Mouse (Mus musculus): ENCODE measurements around the gene Acer3.

Gene Acer3

DNA sequence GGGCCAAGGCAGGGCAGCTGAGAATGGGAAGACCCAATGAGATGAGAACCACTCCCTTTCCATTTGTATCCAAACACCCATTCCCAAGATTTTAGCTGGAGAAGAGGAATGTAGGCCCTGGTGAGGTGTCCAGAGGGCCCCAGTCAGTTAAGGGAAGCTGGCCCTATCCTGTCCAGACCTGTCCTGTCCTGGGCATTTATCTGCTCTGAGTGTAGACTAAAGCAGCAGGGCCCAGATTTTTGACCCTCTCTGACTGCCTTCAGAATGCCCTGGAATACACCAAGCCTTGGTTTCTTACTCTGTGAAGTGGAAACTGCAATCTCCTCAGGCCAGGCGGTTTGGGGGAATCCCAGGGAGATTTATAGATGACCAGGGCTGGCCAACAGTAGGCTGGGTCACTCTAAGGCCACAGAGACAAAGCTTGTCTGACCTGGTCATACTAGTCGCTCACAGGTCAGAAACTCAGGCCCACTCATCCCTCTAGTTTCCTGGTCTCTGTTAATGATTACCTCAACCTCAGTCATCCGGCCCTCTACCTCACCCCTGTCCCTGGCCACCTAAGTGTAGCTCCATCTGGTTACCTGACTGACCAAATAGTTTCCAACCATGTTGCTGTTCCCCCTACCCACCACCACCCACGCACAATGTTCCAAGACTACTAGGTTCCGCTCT is 142.3 kb downstream of the Acer3 start:
- no peak for DNase-seq (ENCODE audit: low read depth, low spot score)

DNA sequence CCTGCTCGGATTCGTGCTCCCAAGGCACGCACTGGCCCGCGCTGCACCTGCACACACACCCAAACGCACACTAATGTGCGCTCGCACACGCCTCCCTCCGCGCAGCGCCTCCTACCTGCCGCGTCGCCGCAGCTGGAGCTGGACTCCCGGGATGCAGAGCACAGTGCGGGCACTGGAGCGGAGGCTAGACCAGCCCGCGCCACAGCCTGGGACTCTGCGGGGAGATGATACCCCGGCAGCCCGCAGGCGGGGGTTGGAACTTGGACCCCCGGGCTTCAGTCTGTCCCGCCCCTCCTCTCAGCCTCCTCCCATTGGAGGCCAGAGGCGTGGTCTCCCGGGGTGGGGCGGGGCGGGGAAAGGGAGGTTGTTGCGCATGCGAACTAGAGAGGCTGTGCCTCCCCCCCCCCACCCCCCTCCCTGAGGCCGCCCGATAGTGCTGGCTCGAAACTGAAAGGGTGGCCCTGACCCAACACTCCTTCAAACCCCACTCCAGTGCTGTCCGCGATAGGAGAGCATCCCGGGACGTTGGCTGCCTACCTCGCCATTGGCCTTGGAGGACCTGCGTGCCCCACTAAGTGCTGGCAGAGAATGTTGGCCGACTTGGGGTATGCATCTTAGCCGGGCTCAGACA is 143.0 kb downstream of the Acer3 start, which contains the start of gene Capn5:
TSS of gene Capn5 (minus strand) at position 346 of the 631 bp plus-strand sequence.
- no peak for DNase-seq (ENCODE audit: low read depth, low spot score)

DNA sequence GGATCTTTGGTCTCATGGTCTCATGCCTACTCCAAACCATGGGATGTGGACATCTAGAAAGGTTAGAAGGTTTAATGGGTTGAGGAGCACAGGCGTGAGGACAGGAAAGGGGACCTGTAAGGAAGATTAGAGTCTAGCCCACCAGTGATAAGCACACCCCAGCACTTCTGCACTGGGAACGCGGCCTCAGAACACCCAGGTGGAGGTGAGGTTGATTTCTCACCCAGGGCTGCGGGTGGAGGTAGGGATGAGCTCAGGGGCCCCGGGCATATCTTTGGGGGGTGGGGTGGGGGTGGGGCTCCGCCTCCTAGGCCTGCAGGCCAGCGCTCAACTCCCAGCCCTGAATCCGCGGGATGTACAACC is 143.5 kb downstream of the Acer3 start:
- DNase-seq (ENCODE audit: low read depth, low spot score): no peak

DNA sequence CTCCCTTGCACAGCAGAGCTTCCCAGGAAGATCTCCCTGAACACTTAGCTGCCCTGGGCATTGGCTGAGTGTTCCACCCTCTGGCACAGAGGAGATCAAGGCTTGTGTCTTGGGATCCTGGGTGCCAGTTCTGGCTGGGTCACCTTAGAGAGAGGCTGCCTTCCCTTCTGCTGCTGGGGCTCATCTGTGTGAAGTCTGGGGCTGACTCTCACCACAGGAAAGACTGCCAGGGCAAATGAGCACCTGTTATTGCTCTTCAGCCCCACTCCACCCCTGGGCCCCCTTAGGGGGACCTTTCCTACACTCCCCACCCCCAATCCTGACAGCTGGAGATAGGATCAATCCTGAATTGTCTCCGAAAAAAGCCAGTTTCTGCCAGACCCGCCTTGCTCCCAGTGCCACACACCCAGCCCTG is 143.9 kb downstream of the Acer3 start:
- no peak for DNase-seq (ENCODE audit: low read depth, low spot score)

DNA sequence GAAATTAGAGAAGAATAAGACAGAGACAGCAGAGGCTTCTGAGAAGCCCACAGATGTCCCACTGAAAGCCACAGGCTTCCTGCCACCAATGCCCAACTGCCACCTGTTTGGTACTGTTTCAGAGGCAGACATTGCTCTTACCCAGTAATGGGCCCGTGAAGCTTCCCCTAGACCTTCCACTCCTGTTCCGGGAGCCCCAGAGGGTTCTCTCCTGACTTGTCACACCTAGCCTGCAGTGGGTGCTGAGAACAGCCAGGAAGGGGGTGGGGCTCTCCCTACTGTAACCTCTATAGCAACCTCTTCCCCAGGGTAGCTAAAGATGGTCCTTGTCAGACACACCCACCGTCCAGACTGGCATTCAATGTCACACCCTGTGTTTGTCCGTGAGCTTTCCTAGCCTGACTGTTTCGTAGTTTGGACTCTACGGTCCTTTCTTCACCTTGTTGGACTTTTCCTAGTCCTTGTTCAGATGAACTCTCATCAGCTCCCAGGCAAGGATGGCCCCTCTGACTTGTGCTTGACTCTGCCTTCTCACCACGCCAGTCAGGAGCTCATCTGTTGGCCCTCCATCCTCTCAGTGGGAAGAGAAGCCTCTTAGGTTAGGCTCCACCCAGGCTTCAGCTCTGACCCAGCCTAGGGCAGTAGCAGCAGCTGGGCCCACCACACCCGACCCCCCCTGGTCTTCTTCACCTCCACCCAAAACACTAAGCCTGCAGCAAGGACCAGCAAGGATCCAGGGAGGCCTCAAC is 144.5 kb downstream of the Acer3 start:
- DNase-seq (ENCODE audit: low read depth, low spot score): no peak

DNA sequence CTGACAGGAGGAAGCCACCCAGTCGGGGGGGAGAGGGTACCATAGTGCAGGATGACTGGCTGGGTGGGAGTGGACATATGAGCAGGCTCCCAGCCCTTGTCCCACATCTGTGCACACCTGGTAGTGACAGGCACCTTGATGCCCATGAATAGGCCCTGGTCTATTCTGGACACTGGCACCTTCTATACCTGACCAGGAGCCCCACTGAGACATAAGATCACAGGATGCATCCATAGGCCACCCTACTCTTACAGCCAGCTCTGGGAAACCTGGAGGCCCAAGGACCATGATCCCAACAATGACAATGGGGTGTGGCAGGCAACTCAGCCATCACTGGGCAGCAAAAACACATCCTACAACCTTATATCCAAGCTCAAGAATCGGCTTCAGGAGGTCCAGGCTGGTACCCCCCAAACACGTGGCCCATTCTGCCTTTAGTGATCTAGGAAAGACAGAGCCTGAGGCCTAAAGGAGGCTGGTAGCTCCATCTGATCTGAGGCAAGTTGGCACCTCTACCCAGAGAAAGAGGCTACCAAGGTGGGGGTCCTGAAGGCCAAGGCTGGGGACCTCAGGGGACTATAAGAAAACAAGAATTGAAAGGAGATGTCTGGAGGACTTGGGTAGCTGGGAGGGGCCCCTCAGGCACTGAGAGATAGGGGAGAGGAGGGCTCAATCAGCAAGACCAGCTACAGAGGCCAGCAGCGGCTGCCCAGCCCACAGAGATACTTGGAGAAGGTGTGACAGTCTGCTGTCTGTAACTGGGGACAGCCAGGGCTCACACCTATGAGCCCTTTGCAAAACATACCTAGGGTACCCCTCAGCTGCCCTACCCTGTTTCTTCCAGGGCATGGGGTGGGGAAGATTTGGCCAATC is 145.9 kb downstream of the Acer3 start:
- no peak for DNase-seq (ENCODE audit: low read depth, low spot score)

DNA sequence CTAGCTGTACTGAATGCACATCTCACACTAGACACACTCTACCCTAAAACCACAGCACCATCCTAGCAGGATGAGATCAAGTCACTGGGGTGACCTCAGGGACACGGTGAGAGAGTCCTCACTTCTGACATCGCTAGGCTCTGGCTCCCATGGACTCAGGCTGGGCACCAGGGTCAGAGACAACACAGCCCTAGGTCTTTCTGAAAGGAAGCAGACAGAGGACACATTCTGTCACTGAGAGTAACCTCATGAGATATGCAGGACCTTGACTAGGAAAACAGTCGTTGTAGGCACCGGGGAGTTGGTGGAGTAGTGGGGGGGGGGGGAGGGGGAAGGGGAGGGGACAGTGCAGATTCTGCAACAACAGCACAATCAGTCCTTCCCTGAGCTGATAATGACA is 147.6 kb downstream of the Acer3 start:
- no peak for DNase-seq (ENCODE audit: low read depth, low spot score)

DNA sequence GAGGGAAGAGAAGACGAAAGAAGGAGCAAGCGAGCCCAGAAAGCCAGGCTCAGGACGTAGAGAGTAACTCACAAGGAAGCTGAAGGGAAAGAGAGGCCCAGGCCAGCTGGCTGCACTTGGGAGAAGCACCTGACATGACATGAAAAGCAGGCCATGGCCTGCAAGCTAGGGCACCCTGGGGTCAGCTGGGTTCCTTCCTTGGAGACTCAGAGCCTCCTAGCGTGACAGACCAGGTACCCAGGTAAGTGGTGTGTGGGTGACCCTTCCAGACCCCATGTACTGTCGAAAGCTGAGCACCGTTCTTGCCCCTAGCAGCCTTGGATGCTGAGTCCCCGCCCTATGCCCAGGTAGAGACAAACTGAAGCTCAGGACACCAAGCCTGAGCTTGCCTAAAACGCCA is 148.3 kb downstream of the Acer3 start:
- DNase-seq (ENCODE audit: low read depth, low spot score): no peak

DNA sequence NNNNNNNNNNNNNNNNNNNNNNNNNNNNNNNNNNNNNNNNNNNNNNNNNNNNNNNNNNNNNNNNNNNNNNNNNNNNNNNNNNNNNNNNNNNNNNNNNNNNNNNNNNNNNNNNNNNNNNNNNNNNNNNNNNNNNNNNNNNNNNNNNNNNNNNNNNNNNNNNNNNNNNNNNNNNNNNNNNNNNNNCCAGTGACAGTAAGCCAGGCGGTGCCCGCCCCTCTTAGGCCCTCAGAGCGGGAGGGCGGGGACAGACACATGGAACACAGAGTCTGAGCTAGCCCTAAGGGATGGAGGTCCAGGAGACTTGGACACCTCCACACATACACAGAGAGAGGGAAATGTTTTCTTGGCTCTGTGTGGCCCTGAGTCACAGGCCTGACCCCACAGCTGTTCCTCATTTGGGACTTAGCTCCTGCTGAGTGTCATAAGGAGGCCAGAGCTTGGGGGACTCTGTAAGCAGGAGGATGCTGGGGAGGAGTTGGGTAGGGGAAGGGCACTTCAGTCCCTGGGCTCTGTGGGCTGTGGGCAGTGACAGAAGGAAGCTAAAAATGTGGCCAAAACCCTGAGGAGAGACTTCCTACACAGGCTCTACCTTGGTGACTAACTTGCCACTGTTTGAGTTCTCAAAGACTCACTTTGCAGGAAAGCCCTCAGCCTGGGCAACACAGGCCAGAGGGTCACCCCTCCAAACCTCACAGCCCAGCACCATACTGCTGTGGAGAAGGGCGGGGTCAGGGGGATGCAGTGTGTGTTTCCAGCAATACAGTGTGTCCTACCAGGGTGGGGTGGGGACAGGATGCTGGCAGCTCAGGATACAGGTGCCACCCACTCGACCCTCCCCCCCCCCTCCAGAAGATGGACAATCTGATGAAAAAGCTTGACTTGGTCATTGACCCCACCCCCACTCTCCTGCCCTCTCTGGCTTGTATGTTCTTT is 149.6 kb downstream of the Acer3 start:
- no peak for DNase-seq (ENCODE audit: low read depth, low spot score)

DNA sequence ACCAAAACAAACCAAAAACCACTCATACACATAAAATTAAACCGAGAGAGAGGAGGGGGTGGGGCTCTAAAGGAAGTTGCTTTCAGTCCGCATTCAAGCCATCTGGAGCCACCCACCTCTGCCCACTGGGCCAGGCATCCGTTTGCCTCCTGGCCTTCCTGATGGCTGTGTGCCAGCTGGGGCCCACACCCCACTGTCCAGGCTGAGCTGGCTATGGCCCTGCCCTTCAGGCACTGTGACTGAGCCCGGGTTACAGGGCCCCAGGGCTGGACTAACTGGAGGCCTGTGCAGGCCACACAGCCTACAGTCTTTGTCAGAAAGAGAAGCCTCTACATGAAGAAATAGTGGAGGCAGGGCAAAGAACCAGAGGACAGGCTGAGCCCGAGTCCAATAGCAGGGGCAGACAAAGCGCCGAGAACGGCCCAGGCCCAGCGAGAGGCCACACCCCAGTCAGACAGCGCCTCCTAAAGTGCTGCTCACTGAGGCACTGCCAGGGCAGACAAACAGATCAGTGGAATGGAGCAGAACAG is 155.9 kb downstream of the Acer3 start:
- DNase-seq (ENCODE audit: low read depth, low spot score): no peak

DNA sequence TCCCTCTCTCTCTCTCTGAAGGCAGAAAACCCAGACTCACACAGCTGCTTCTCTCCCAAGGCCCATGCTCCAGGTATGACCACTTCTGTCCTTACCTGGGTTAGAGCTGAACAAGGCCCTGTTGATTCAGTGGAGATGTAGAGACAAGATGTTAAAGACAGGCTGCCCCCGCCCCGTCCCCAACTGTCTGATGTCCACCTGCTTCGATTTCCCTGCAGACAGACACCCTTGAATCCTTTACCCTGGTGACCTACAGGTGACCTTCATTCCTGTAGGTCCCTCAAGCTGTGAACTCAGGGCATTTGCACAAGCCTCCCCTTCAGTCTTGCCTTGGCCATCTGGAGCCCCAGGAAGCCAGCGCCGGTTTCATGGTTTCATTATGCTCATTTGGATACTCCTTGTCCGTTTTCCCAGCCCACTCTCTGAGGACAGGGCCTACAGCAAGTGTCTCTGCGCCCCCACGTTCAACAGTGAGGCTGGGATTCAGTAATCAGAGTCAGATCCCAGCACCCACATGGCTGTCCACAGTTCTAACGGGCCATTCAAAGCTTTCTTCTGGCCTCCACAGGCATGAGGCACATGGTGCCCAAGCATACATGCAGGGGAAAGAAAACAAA is 156.5 kb downstream of the Acer3 start:
- no peak for DNase-seq (ENCODE audit: low read depth, low spot score)

DNA sequence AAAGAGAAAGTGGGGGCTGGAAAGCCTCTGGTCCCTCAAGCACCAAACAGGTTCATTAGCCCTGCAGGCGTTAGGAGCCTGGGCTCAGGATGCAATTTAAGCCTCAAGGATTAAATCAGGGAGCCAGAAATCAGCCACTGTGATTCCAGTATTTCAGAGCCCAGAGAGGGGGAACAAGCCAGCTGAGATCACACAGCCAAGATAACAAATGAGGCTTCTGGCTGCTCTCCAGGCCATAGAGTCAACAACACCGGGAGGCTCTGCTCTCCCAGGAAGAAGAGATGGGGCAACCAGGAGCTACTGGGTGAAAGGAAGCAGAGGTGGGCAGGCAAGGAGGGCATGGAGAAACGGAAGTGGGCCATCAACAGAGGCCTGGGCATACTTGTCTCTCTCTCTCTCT is 157.3 kb downstream of the Acer3 start:
- DNase-seq (ENCODE audit: low read depth, low spot score): no peak

DNA sequence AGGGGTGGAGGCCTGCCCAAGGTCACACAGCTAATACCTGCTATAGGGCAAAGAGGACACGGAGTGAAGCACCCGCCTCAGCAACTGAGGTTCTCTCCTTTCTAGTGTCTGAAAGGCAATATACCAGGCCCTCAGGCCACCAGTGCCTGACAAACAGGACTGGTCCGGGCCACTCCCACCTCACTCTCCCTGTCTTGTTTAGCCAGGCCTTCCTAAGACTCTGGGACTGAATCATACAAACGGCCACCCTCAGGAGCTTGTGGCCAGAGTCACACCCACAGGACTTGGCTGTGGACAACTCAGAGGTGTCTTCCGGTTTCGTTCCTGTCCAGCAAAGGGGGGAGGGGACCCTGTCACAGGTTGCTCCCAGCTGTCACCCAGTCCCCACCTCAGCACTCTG is 158.8 kb downstream of the Acer3 start:
- DNase-seq (ENCODE audit: low read depth, low spot score): no peak

DNA sequence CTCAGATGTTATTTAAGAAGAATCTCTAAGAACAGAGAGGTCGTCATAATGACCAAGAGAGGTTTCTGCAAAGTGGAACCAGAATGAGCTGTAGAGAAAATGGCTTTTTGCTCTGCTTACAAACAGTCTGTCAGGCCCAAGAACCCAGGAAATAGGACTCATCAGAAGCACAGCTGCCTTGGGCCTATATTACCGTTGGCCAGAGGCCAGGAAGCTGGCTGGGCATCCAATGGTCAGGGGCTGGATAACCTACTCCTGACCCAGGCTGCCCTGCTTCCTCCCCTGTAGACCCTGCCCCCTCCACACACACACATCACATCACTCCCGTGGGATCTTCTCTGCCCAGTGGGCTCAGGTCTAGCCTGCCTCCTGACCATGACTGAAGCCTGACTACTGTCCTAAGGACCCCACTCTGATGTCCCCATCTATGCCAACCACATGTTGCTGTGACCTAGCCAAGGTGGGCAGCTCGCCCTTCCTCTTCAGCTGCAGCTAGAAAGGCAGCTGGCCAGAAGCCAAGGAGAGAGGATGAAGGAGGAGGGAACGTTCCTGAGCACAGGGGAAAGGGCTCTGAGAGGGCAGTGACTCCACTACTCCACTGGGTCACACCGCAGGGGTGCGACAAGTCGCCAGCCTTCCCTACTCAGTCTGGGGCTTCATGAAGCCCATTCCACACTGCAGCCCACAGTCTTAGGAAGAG is 160.8 kb downstream of the Acer3 start:
- no peak for DNase-seq (ENCODE audit: low read depth, low spot score)

DNA sequence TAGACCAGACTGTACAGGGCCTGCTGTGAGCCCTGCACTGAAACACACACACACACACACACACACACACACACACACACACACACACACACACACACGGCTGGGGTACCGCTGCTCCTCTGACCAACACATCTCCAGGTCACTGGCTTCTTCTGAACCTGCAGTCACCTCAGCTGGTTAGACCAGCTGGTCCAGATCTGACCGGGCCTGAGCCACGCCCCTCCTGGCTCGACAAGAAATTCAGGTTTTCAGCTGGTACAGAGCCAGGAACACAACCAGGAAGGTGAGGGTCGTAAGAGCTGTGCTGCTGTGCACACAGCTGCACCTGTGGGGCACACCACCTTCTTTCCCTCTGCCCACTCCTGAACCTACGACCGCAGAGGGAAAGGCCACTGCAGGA is 162.5 kb downstream of the Acer3 start:
- DNase-seq (ENCODE audit: low read depth, low spot score): no peak

DNA sequence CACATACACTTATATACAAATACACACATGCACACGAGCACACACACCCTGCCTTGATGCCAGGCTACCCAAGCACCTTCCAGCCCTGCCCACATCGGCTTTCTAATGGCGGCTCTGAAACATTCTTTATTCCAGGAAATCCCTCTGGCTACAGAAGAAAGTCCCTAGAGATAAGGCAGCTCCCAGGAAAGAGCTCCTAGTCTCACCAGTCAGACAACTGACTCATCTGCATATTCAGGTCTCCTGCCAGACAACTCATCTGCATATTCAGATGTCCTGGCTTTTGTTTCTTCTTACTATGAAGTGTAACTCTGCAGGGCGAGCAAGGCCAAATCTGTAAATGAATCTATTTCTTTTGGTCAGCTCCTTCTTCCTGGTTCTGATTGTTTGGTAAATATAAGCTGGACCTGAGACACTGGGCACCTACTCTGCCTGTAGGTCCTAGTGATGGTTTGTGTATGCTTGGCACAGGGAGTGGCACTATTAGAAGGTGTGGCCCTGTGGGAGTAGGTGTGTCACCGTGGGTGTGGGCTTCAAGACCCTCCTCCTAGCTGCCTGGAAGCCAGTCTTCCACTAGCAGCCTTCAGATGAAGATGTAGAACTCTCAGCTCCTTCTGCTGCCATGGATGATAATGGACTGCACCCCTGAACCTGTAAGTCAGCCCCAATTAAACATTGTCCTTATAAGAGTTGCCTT is 163.2 kb downstream of the Acer3 start:
- no peak for DNase-seq (ENCODE audit: low read depth, low spot score)
